Mouse (Mus musculus) testis, adult 2 months (tissue): ENCODE data around the gene Ccl28. TPM values are rescaled to one million over a fixed set of nuclear protein-coding genes. Genes with fewer than 3 reads are reported as not detected.
"Not testable (repeated sequence)": the region's sequence is repeated elsewhere in the genome, so short reads cannot be mapped to it uniquely, and the experiment has no call there.

Experiments
- H3K27ac ChIP-seq: fragments of 200-500 bp; 2 replicates; pipeline ENCODE4 v1.5.1; 2012; ENCODE audit warnings: low read depth, low read length; ENCODE audit not compliant: control insufficient read depth, insufficient read depth
- H3K27me3 ChIP-seq: fragments of 200-500 bp; 2 replicates; pipeline ENCODE4 v1.6.1; 2012; ENCODE audit warnings: mild to moderate bottlenecking, low read length, moderate library complexity; ENCODE audit not compliant: control insufficient read depth, insufficient read depth
- H3K36me3 ChIP-seq: fragments of 200-500 bp; 2 replicates; pipeline ENCODE4 v1.6.1; 2012; ENCODE audit warnings: mild to moderate bottlenecking, low read length; ENCODE audit not compliant: control insufficient read depth, insufficient read depth
- H3K4me1 ChIP-seq: fragments of 200-500 bp; 2 replicates; pipeline ENCODE4 v1.6.1; 2012; ENCODE audit warnings: low read length; ENCODE audit not compliant: control insufficient read depth, insufficient read depth
- H3K4me3 ChIP-seq: fragments of 200-500 bp; 2 replicates; pipeline ENCODE4 v1.5.1; 2012; ENCODE audit warnings: low read depth, mild to moderate bottlenecking, low read length, moderate library complexity, mixed read lengths; ENCODE audit not compliant: control insufficient read depth
- CTCF ChIP-seq: fragments of 200-500 bp; IDR thresholded peaks from 2 replicates; pipeline ENCODE4 v1.5.1; 2012; ENCODE audit warnings: low read depth, mild to moderate bottlenecking, inconsistent platforms, low read length, moderate library complexity; ENCODE audit not compliant: control insufficient read depth, insufficient read depth, insufficient replicate concordance
- POLR2A ChIP-seq: fragments of 200-500 bp; IDR thresholded peaks from 2 replicates; pipeline ENCODE4 v1.6.1; 2012; ENCODE audit warnings: low read depth, mild to moderate bottlenecking, inconsistent platforms, low read length, moderate library complexity; ENCODE audit not compliant: control insufficient read depth
- polyA plus RNA-seq: library from polyadenylated mRNA; depleted of rRNA; stranded (reverse); fragments of >200 nt; gene quantifications from 2 replicates; pipeline ENCODE4 v1.2.3, GENCODE M21; 2012; rRNA removed

The Ccl28 gene
- polyA plus RNA-seq, 1 experiment, result 3.7 TPM

DNA sequence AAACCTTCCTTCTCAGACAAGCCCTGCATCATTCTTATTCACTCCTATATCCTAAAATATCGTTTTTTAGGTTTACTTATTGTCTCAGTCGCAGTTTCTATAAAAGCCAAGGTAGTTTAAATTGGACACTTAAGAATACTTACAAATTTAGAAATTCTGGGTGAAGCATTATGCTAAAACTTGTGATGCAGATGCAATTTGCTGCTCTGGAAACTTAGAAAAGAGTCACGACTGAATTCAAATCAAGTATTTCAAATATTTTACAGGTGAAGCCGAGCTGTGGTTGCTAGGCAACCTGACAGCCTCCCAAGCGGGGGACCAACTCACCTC lies 66.1 kb downstream of the Ccl28 start:
- Histone ChIP-seq H3K4me1 (peaks cover 2% of the 10 kb centered on the region), H3K27me3 (no peaks in the 10 kb centered on the region), H3K27ac (peak overlapping the region; percentile 45), H3K4me3 (peak overlapping the region; percentile 94), H3K36me3 (no peaks in the 10 kb centered on the region)
- TF ChIP-seq POLR2A, result no peak
- TF ChIP-seq CTCF, result no peak

DNA sequence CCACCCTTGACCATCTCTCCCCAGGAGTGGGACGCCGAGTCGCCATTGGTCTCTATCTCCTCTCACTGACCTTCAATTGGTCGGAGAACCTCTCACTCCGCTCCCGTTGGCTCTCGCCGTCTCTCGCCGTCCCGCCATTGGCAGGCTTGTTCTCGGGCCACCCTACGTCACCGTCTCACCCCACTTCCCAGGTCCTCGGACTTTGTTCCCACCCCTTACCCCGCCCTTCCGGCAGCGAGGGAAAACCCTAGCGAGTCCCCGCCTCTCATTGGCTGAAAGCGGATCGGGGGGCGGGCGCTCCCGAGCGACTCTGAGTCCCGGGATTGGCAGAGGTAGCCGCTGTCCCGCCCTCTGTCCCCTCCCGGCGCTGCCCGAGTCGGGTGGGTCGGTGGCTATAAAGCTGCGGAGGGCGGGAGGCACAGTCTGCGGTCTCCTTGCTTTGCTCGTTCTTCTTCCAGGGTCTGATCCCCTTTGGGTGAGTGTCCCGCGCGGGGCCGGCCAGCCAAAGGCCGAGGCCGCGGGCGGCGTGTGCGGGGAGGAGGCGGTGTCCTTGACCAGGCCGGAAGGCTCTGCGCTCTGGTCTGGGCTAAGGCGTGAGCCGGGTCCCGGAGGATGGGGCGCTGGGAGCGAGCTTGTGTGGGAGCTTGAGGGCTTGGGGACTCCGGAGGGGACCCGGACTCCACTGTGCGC lies 66.6 kb downstream of the Ccl28 start, which contains the start of gene Hmgcs1:
TSS of gene Hmgcs1 (plus strand) at position 341 of the 690 bp plus-strand sequence.
- Histone ChIP-seq H3K27ac (peak within 1 kb of the TSS; percentile 87), H3K36me3 (no peaks in the 10 kb centered on the region), H3K4me3 (peak within 1 kb of the TSS; percentile 94), H3K4me1 (peaks cover 2% of the 10 kb centered on the region), H3K27me3 (no peaks in the 10 kb centered on the region)
- TF ChIP-seq POLR2A (peak; percentile 78; the same call in 1 of the 2 replicates), CTCF (no peak)

DNA sequence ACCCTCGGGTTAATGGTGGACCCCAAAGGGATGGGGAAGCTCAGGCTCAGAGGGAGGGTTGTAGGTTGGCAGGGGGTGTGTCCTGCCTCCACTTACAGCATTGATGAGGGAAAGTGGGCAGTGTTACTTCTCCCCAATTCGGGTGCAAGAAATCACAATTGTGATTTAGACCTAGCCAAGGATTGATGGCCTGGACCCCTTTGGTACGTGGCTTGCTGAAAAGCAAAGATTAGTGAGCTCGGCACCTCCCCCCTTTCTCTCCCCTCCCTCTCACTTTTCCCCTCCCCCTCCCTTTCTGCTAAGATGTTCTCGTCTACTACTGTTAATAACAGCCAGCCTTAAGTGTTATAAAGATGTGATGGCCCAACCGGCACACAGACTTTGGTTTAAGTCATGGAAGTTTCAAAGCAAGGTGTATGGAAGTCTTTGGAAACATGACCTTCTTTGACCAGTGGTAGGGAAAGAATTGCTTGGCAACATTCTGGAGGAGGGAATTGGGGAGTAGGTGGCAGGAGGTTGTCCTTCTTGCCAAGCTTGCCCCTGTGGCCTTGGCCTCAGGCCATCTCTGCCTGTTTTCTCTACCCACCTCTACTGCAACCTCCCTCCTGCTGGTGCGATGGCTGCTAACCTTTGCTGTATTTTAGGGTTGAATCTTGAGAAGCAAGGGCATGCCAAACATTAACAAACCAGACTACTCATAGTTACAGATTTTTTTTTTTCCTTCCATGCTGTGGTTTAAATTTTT lies 67.4 kb downstream of the Ccl28 start:
- Histone ChIP-seq H3K27me3 (no peaks in the 10 kb centered on the region), H3K27ac (peak overlapping the region; percentile 87), H3K36me3 (no peaks in the 10 kb centered on the region), H3K4me1 (peaks cover 2% of the 10 kb centered on the region), H3K4me3 (peak overlapping the region; percentile 94)
- TF ChIP-seq POLR2A (no peak; the same call in 1 of the 2 replicates), CTCF (no peak)

DNA sequence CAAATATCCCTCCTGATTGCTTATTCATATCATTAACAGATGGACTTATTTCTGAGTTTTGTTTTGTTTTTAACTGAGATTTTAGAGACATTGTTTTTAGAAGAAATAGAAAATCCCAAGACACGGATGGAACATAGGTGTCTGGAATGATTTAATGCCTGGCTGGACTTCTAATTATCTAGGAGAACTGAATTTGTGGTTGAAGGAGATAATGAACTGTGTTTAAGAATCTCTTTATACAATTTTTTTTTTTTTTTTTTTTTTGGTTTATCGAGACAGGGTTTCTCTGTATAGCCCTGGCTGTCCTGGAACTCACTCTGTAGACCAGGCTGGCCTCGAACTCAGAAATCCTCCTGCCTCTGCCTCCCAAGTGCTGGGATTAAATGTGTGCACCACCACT lies 68.3 kb downstream of the Ccl28 start:
- H3K36me3 ChIP-seq, H3K27me3 ChIP-seq, H3K4me3 ChIP-seq, H3K4me1 ChIP-seq, H3K27ac ChIP-seq: not testable (repeated sequence)

- Histone ChIP-seq H3K4me3 (no peak overlapping the region), H3K4me1 (peaks cover 2% of the 10 kb centered on the region), H3K27me3 (no peaks in the 10 kb centered on the region), H3K27ac (no peak overlapping the region), H3K36me3 (no peaks in the 10 kb centered on the region)
- TF ChIP-seq CTCF (no peak), POLR2A (no peak)
Observed at GRCm38 (mm10) chr13:119695676-119696075, 72.1 kb downstream of the Ccl28 start.

GRCm38 (mm10) chr13:119696496-119696895 lies 72.9 kb downstream of the Ccl28 start:
- no peak overlapping the region for H3K27ac ChIP-seq
- H3K27me3 ChIP-seq, result no peaks in the 10 kb centered on the region
- no peaks in the 10 kb centered on the region for H3K36me3 ChIP-seq
- H3K4me1 ChIP-seq, result no peaks in the 10 kb centered on the region
- no peak for TF ChIP-seq POLR2A
- H3K4me3 ChIP-seq, result no peak overlapping the region

- Histone ChIP-seq H3K27me3 (no peaks in the 10 kb centered on the region), H3K27ac (no peak overlapping the region), H3K36me3 (no peaks in the 10 kb centered on the region), H3K4me3 (no peak overlapping the region), H3K4me1 (no peaks in the 10 kb centered on the region)
- TF ChIP-seq POLR2A, result no peak
- TF ChIP-seq CTCF, result no peak
Observed at GRCm38 (mm10) chr13:119698436-119698835, 74.8 kb downstream of the Ccl28 start.

Other genes with a start within 250 kb of the Ccl28 start
- gene Paip1, start 195.2 kb upstream of the Ccl28 start, polyA plus RNA-seq, result 16.7 and 18.1 TPM in 2 replicates
- 19.4 and 36.1 TPM in 2 replicates for gene 4833420G17Rik, start 161.1 kb upstream of the Ccl28 start, polyA plus RNA-seq
- 302 and 309 TPM in 2 replicates for gene Tmem267, start 135.8 kb upstream of the Ccl28 start, polyA plus RNA-seq
- 154 and 184 TPM in 2 replicates for gene 3110070M22Rik, start 135.4 kb upstream of the Ccl28 start, polyA plus RNA-seq
- gene Hmgcs1, start 66.6 kb downstream of the Ccl28 start, polyA plus RNA-seq, result 24.1 and 27.6 TPM in 2 replicates
- 1.8 and 2.2 TPM in 2 replicates for gene Nim1k, start 132.1 kb downstream of the Ccl28 start, polyA plus RNA-seq
- 8.0 and 11.4 TPM in 2 replicates for gene Zfp131, start 167.1 kb downstream of the Ccl28 start, polyA plus RNA-seq
- 0.28 TPM in 1 of 2 replicates, not detected in the other for gene AF067063, start 206.4 kb downstream of the Ccl28 start, polyA plus RNA-seq
- not detected in 2 replicates for gene D13Ertd608e, start 212.2 kb downstream of the Ccl28 start, polyA plus RNA-seq